Mouse (Mus musculus) erythroblast, embryonic 14.5 days (primary cell): ENCODE results near the gene Tbx5.

Experiments
- GATA1 ChIP-seq: IDR thresholded peaks from 2 replicates; pipeline ENCODE4 v1.6.1; 2012; ENCODE audit warnings: low read length, inconsistent platforms, mixed read lengths
- TAL1 ChIP-seq: IDR thresholded peaks from 3 replicates; pipeline ENCODE4 v1.6.1; 2012; ENCODE audit warnings: low read length, inconsistent platforms, mixed read lengths

DNA sequence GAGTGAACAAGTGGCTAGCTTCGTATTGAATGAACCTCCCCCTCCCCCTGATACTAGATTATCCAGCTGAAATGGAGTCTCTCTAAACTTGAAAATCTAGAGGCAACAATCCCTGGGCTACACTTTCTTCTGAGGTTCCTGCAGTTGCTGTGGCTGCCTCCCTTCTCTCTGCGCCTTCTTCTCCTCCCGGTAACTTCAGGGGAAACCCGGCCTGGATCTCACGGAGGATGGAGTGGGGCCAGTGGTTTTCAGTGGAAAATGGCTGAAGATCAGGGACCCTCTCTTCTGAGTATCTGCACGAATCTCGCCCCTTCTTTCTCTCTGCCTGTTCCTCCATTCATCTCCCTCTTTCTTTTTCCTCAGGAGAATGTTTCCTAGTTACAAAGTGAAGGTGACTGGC lies 7.9 kb downstream of the Tbx5 start:
- TF ChIP-seq GATA1 (no peak), TAL1 (no peak)
